Mouse (Mus musculus) forebrain, embryonic 12.5 days (tissue): ENCODE measurements around the gene St3gal5. TPM values are rescaled to one million over a fixed set of nuclear protein-coding genes. Genes with fewer than 3 reads are reported as not detected.

Experiments used
- ATAC-seq: fragments of 200-750 bp; cut with Nextera tagmentation; 2 replicates; pipeline ENCODE4 v1.8.0; 2017; ENCODE audit warnings: moderate TSS enrichment; ENCODE audit not compliant: low FRiP score
- H3K27ac ChIP-seq: fragments of 300-500 bp; sonication (generic); 2 replicates; pipeline ENCODE4 v1.5.1; 2016; ENCODE audit warnings: mild to moderate bottlenecking
- H3K27me3 ChIP-seq: fragments of 300-500 bp; sonication (generic); 2 replicates; pipeline ENCODE4 v1.6.1; 2016; ENCODE audit warnings: mild to moderate bottlenecking
- H3K36me3 ChIP-seq: fragments of 300-500 bp; sonication (generic); replicated peaks from 2 replicates; pipeline ENCODE4 v1.6.1; 2016; ENCODE audit warnings: mild to moderate bottlenecking
- H3K4me1 ChIP-seq: fragments of 300-500 bp; sonication (generic); 2 replicates; pipeline ENCODE4 v1.6.1; 2016
- H3K4me2 ChIP-seq: fragments of 300-500 bp; sonication (generic); 2 replicates; pipeline ENCODE4 v1.6.1; 2016; ENCODE audit warnings: mild to moderate bottlenecking, moderate library complexity
- H3K4me3 ChIP-seq: fragments of 300-500 bp; sonication (generic); replicated peaks from 2 replicates; pipeline ENCODE4 v1.5.1; 2016; ENCODE audit warnings: mild to moderate bottlenecking
- H3K9ac ChIP-seq: fragments of 300-500 bp; sonication (generic); 2 replicates; pipeline ENCODE4 v1.6.1; 2016; ENCODE audit warnings: mild to moderate bottlenecking
- H3K9me3 ChIP-seq: fragments of 300-500 bp; sonication (generic); 2 replicates; pipeline ENCODE4 v1.6.1; 2016
- WGBS: fragments of 180-500 bp; shearing (Covaris S2); methylation state at CpG from one replicate; pipeline ENCODE4 v1.1.7; 2016; 5-methylcytosine and 5-hydroxymethylcytosine counted together
- polyA plus RNA-seq: library from polyadenylated mRNA; unstranded; fragments of >200 nt; fragmentation: Nextera tagmentation; extraction: Ambion mirVana; gene quantifications from 2 replicates; pipeline ENCODE4 v1.2.1, GENCODE M21; 2016

Gene St3gal5
- polyA plus RNA-seq, 1 experiment from 2014 or later, result 37.1 TPM

DNA sequence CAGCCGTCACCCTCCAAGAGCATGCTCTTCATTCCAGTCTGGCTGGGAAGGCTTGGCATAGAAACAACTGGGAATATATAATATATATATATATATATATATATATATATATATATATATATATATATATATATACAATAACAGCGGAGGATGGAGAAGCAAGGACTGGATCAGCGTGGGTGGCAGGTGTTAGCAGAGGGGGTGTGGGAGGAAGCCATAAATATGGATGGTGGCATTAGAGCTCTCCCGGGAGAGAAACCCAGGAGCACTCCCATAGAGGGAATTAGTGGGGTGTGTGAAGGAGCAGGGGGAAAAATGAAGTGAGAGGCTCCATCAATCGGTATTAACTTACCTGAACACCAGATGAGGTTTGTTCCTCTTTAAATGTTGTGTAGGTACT lies 2.8 kb downstream of the St3gal5 start:
- no peak overlapping the region for H3K4me3 ChIP-seq
- H3K9ac ChIP-seq, result no peak overlapping the region
- H3K27me3 ChIP-seq, result no peaks in the 10 kb centered on the region
- 75% methylated on average over 5 of the region's 5 CpGs for WGBS
- no peak overlapping the region for H3K4me2 ChIP-seq
- H3K4me1 ChIP-seq, result peaks cover 32% of the 10 kb centered on the region
- no peak for ATAC-seq
- no peaks in the 10 kb centered on the region for H3K9me3 ChIP-seq
- H3K27ac ChIP-seq, result no peak overlapping the region
- no peaks in the 10 kb centered on the region for H3K36me3 ChIP-seq

DNA sequence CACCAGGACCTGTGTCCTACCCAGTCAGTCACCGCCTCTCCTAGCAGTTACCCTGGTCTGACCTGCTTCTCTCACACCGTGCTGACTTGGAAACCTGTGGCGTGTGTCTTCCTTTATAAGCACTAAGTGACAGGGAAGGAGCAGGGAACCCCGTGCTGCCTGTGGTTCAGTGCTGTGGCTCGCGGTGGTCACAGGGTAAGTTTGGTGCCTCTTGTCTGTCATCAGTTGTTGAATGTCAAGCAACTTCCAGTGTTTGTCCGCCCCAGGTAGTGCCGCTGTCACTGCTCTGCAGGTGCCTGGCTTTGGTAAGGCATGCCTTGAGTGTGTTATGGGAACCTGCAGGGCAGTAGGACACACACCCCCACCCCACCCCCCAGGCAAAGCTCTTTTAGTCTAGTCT lies 3.5 kb downstream of the St3gal5 start:
- no peak overlapping the region for H3K4me2 ChIP-seq
- ATAC-seq, result no peak

DNA sequence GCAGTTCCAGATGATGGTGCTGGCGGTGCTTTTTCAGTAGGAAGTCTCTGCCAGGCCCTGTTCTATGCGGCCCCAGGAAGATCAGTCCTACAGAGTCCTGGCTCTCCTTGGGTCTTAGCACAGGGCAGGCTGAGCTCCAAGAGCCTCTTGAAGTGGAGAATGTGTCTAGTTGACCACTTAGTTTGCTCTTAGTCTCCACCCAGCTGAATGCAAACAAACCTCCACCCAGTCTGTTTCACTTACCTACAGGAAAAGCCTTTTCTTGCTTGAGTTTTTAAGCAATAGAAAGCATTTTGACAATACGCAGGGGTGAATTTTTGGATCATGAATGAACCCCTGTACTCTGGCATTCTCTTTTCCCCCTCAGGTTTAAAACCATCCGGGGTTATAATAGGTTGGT lies 4.0 kb downstream of the St3gal5 start:
- Histone ChIP-seq H3K36me3 (no peaks in the 10 kb centered on the region), H3K9ac (no peak overlapping the region), H3K27ac (no peak overlapping the region), H3K4me2 (no peak overlapping the region), H3K4me1 (peaks cover 32% of the 10 kb centered on the region), H3K27me3 (no peaks in the 10 kb centered on the region), H3K4me3 (no peak overlapping the region), H3K9me3 (no peaks in the 10 kb centered on the region)
- 84% methylated on average over 4 of the region's 4 CpGs for WGBS
- ATAC-seq, result no peak

More for the DNA sequence above, 3.5 kb downstream of the St3gal5 start:
- no peaks in the 10 kb centered on the region for H3K9me3 ChIP-seq
- WGBS, result 81% methylated on average over 8 of the region's 8 CpGs
- H3K36me3 ChIP-seq, result no peaks in the 10 kb centered on the region
- H3K4me1 ChIP-seq, result peaks cover 32% of the 10 kb centered on the region
- H3K4me3 ChIP-seq, result no peak overlapping the region
- no peak overlapping the region for H3K9ac ChIP-seq
- no peaks in the 10 kb centered on the region for H3K27me3 ChIP-seq
- H3K27ac ChIP-seq, result no peak overlapping the region

DNA sequence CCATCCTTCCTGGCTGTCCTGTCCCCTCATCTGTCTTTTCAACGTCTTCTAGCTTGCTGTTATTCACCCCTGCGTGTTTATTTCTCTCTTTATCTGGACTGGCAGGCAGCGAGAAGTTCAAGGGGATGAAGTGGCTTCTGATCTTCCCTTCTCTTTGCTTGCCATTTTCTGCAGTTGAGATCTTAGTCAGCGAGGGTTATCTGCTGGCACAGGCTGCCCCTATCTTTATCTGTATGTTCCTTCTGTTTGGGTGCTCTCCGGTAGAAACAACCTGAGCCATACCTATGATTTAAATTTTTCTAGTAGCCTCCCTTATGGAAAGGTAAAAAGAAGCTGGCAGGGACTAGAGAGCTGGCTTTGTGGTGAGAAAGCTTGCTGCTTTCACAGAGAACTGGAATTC lies 4.7 kb downstream of the St3gal5 start:
- H3K27ac ChIP-seq, result no peak overlapping the region
- no peaks in the 10 kb centered on the region for H3K9me3 ChIP-seq
- no peaks in the 10 kb centered on the region for H3K27me3 ChIP-seq
- peaks cover 28% of the 10 kb centered on the region for H3K4me1 ChIP-seq
- no peak overlapping the region for H3K4me3 ChIP-seq
- 82% methylated on average over 5 of the region's 5 CpGs for WGBS
- H3K9ac ChIP-seq, result no peak overlapping the region
- no peaks in the 10 kb centered on the region for H3K36me3 ChIP-seq
- no peak for ATAC-seq
- H3K4me2 ChIP-seq, result no peak overlapping the region

DNA sequence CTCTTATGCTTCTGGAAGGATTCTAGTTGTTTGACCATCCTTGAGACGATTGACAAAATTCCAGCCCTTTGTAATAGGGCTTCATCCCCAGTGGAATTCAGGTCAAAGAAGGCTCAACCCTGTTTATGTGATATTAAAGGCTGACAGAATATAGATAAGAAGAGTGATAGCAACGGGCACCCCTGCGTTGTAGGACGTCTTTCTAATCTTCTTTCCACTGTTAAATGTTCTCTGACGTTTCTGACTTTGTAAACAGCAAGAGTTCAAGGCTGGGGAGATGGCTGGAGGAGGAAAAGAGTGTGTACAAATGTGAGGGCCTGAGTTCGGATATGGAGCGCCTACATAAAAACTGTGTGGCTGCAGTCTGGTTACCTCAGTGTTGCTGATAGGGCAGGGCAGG lies 7.1 kb downstream of the St3gal5 start:
- 87% methylated on average over 7 of the region's 7 CpGs for WGBS
- ATAC-seq, result no peak
- Histone ChIP-seq H3K4me2 (no peak overlapping the region), H3K9me3 (no peaks in the 10 kb centered on the region), H3K36me3 (no peaks in the 10 kb centered on the region), H3K27me3 (no peaks in the 10 kb centered on the region), H3K9ac (no peak overlapping the region), H3K4me3 (no peak overlapping the region), H3K27ac (no peak overlapping the region), H3K4me1 (peaks cover 23% of the 10 kb centered on the region)

DNA sequence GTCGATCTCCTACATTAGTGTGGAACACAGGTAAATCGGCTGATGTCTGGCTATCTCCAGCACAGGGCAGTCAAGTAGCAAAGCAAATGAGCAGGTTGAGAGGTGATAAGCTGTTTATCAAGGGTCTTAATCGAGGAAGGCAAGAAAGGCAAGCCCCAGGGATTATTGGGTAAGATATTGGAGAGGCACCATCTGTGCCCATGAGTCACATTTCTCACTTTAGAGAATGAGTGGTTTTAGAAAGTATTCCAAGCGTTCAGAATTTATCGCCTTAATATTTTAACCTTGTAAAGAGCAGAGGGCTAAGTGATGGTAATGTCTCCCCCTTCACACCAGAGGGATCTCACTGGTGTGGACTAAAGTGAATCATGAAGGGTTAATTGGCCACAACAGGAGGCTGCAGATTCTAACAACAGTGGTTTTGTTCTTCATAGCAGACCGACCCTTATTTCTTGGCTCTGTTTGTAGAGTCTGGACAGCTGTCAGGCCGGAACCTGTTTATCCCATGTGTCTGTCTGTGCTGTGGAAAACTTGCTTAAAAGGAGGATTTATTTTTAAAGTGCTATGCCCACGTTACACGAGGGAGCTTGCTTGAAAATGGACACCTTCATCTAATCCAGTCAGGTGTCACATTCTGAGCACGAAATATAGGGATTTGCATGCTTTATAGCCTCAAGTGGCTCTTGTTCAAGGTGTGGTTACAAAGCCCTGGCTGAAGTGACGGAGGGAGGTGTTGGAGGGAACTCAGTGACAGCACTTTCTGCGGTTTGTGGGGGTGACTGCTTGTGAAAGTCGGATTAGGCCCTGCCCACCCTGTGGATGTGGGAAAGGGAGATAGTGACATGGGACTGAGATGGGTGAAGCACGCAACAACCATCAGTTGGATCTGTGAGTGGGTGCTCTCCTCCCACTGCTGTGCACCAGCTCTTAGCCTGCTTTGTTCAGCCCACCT lies 11.8 kb downstream of the St3gal5 start:
- H3K36me3 ChIP-seq, result no peaks in the 10 kb centered on the region
- H3K9ac ChIP-seq, result no peak overlapping the region
- peaks cover 12% of the 10 kb centered on the region for H3K4me1 ChIP-seq
- no peaks in the 10 kb centered on the region for H3K27me3 ChIP-seq
- no peak overlapping the region for H3K4me2 ChIP-seq
- 59% methylated on average over 14 of the region's 14 CpGs for WGBS
- no peak overlapping the region for H3K4me3 ChIP-seq
- H3K27ac ChIP-seq, result no peak overlapping the region
- no peaks in the 10 kb centered on the region for H3K9me3 ChIP-seq
- ATAC-seq, result no peak

DNA sequence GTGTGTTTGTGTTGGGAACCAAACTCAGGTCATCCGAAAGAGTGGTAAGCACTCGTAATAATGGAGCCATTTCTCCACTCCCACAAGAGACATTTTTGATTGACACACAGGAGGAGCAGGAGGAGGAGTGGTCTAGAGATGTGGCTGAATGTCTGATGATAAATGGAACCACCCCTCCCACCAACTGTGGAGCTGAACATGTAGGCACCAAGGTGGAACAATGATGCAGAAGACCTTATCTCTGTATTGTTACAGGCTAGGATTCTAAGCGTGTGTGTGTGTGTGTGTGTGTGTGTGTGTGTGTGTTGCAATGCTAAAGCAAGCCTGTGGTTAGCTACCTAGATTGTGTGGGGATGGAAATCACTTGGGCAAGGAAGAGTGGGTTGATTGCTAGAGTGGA lies 13.2 kb downstream of the St3gal5 start:
- Histone ChIP-seq H3K4me1 (peaks cover 12% of the 10 kb centered on the region), H3K36me3 (no peaks in the 10 kb centered on the region), H3K9me3 (no peaks in the 10 kb centered on the region), H3K9ac (no peak overlapping the region), H3K4me3 (no peak overlapping the region), H3K27me3 (no peaks in the 10 kb centered on the region), H3K4me2 (no peak overlapping the region), H3K27ac (no peak overlapping the region)
- 80% methylated on average over 3 of the region's 3 CpGs for WGBS
- no peak for ATAC-seq

DNA sequence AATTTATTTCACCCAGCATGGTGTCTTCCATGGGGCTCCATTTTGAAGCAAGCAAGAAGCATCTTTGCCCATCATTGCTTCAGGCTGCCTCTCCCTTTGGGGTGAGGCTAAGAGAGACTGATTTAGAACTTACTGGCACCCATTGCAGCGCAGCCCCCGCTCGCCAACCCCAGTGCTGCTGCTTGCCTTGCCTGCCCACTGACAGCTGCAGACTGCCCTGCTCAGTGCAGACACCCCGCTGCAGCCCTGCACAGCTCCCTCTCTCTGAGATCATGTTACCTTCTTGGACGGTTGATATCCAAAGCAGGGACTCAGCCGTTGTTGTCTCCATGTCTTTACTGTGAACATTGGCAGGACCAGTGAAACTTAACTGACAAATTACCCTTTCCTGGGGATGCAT lies 15.2 kb downstream of the St3gal5 start:
- 48% methylated on average over 6 of the region's 6 CpGs for WGBS
- no peak overlapping the region for H3K4me3 ChIP-seq
- no peak for ATAC-seq
- peaks cover 16% of the 10 kb centered on the region for H3K4me1 ChIP-seq
- H3K9me3 ChIP-seq, result no peaks in the 10 kb centered on the region
- no peaks in the 10 kb centered on the region for H3K27me3 ChIP-seq
- no peak overlapping the region for H3K9ac ChIP-seq
- no peak overlapping the region for H3K27ac ChIP-seq
- no peaks in the 10 kb centered on the region for H3K36me3 ChIP-seq
- no peak overlapping the region for H3K4me2 ChIP-seq

DNA sequence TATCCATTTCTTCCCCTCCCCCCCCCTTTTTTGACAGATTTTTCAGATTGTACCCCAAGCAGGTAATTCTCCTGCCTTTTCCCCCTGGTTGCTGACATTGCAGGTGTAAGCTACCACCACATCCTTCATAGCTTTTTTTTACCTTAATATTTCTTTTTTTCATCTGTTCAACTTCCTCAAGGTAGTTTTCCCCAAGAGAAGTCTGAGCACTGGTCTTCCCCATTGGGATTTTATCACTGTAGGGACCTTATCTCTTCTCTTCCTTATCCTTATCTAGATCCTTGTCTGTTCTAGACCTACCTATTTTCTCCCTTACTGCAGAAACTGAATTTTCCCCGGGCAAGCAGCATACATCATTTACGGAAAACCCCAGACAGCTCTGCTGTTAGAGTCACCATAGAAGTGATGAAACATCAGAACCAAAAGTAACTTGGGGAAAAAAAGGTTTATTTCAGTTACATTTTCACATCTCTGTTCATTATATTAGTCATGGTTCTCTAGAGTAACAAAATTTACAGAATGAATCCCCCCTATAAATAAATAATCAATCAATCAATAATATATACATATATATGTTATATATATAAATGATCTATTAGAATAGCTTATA lies 15.8 kb downstream of the St3gal5 start:
- Histone ChIP-seq H3K9me3 (no peaks in the 10 kb centered on the region), H3K4me2 (no peak overlapping the region), H3K36me3 (no peaks in the 10 kb centered on the region), H3K4me1 (peaks cover 16% of the 10 kb centered on the region), H3K27me3 (no peaks in the 10 kb centered on the region), H3K4me3 (no peak overlapping the region), H3K9ac (no peak overlapping the region), H3K27ac (no peak overlapping the region)
- WGBS, result 91% methylated on average over 2 of the region's 2 CpGs
- no peak for ATAC-seq

DNA sequence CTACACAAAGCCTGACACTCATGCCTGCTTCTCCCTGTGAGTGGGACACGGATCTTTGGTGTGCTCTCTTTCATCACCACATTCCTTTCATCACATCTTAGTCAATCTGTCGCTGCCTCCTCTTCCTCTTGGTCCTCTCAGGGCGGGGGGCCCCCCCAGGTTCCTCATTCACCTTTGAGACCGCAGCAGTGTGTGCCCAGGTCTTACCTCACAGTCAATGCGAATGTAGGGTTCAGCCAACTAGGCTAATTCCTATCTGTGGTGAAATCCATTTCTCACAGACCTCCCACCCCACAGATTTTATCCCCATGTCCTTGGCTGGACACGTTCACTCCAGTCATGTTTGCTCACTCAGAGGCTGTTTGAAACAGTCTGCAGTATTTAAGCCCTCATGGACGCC lies 17.5 kb downstream of the St3gal5 start:
- Histone ChIP-seq H3K4me1 (0 out of 2 replicates have a peak, but pooled peaks cover 3% of the 10 kb centered on the region), H3K4me2 (no peak overlapping the region), H3K27me3 (no peaks in the 10 kb centered on the region), H3K4me3 (no peak overlapping the region), H3K9ac (no peak overlapping the region), H3K27ac (no peak overlapping the region), H3K9me3 (no peaks in the 10 kb centered on the region), H3K36me3 (no peaks in the 10 kb centered on the region)
- WGBS, result 88% methylated on average over 7 of the region's 7 CpGs
- ATAC-seq, result no peak

DNA sequence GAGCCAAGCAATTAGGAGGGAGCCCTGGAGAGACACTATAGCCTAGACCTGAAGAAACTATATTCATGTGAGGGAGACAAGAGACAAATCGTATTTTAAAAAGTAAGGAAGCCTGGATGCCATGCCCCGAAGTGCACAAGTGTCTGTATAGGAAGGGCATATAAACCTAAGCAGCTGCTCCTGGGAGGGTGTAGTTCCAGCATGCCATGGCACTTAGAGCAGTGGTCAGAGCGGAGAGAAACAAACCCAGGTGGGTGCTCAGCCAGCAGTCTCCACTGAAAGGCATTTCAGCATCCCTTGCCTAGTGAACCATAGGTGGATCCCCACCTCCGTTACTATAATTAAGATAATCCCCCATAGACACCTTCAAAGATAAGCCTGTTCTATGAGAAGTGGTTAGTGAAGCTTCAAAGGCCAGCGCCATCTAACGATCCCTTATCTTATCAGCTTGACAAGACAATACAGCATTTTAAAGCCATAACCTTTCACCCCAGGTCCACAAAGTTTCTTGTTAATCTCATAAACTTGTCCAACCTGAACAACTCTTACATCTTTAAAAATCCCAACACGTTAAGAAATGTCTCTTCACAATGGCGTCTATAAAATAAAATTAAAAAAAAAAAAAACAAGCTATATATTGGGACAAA lies 20.1 kb downstream of the St3gal5 start:
- H3K4me2 ChIP-seq, result no peak overlapping the region
- 55% methylated on average over 8 of the region's 8 CpGs for WGBS

DNA sequence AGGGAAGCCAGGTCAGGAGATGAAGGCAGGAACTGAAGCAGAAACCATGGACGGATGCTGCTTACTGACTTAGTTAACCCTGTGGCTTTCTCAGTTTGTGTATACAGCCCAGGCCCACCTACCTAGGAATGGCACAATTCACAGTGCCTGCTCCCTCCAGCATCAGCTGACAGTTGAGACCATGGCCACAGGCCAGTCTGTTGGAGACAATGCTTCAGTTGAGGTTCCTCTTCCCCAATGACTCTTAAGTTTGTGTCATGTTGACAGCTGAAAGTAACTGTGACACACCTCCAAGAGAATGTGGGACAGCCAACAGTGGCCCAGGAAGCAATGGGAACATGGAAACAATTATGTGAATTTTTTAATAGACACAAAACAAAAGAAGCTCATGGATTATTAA lies 22.5 kb downstream of the St3gal5 start:
- Histone ChIP-seq H3K36me3 (no peaks in the 10 kb centered on the region), H3K9me3 (no peaks in the 10 kb centered on the region), H3K9ac (no peak overlapping the region), H3K4me3 (no peak overlapping the region), H3K27me3 (no peaks in the 10 kb centered on the region), H3K27ac (no peak overlapping the region), H3K4me2 (no peak overlapping the region), H3K4me1 (0 out of 2 replicates have a peak, but pooled peaks cover 3% of the 10 kb centered on the region)
- 100% methylated on average over 1 of the region's 1 CpGs for WGBS
- no peak for ATAC-seq

More for the DNA sequence above, 20.1 kb downstream of the St3gal5 start:
- no peak overlapping the region for H3K27ac ChIP-seq
- H3K4me1 ChIP-seq, result 0 out of 2 replicates have a peak, but pooled peaks cover 3% of the 10 kb centered on the region
- no peak overlapping the region for H3K9ac ChIP-seq
- no peak overlapping the region for H3K4me3 ChIP-seq
- ATAC-seq, result no peak
- no peaks in the 10 kb centered on the region for H3K27me3 ChIP-seq
- H3K9me3 ChIP-seq, result no peaks in the 10 kb centered on the region
- H3K36me3 ChIP-seq, result no peaks in the 10 kb centered on the region
